Mouse (Mus musculus): ENCODE data around the gene Sult4a1. TPM values are rescaled to one million over a fixed set of nuclear protein-coding genes. Genes with fewer than 3 reads are reported as not detected.
"Not testable (repeated sequence)": the region's sequence is repeated elsewhere in the genome, so short reads cannot be mapped to it uniquely, and the experiment has no call there.

Sult4a1 gene
- polyA plus RNA-seq, 1 experiment from 2014 or later, result 42.1 TPM

DNA sequence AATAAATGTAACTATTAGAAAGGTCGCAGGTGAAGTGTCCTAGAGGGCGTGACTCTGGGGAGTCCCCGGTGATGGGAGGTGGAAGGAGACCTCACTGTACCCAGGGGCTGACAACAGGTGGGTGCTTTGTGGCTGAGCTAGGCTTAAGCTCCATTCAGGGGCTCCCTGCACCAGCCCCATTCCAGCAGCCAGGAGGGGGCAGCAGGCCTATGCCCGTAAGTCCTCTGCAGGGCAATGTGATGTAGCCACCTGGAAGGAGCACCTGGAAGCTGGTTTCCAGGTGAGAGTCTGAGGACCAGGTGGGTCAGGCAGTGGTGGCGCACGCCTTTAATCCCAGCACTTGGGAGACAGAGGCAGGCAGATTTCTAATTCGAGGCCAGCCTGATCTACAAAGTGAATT lies 18.5 kb upstream of the Sult4a1 start:
- WGBS, result 80% methylated on average over 7 of the region's 7 CpGs
- Histone ChIP-seq H3K9ac (replicated peaks) (no peak overlapping the region), H3K27me3 (no peaks in the 10 kb centered on the region), H3K9me3 (no peaks in the 10 kb centered on the region), H3K36me3 (no peaks in the 10 kb centered on the region), H3K4me1 (replicated peaks) (no peaks in the 10 kb centered on the region), H3K4me3 (replicated peaks) (no peak overlapping the region), H3K27ac (no peak overlapping the region), H3K4me2 (replicated peaks) (no peak overlapping the region)
- ATAC-seq, result no peak

DNA sequence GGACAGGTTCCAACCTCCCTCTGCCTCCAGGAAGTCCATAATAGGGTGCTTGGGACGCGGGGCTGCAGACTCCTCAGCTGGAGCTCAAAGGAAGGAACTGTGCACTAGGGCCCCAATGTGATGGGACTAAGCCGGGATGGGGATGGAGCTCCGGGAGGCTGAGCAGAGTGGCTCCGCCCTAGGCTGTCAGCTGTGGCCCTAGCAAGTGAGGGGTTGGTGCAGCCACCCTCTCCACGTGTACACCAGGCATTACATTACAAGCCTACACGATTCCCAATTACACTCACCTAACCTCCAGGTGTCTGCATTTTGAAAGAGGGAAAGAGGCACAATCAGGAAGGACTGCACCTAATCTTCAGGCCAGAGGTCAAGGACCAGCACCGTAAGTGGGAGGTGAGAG lies 17.5 kb upstream of the Sult4a1 start, which contains the start of gene Pnpla5:
Gene Pnpla5 (minus strand): TSS at position 101 of the 400 bp plus-strand sequence.
- Histone ChIP-seq H3K4me3 (replicated peaks) (no peak within 1 kb of the TSS), H3K27ac (no peak within 1 kb of the TSS), H3K4me1 (replicated peaks) (no peaks in the 10 kb centered on the region), H3K4me2 (replicated peaks) (no peak within 1 kb of the TSS), H3K27me3 (no peaks in the 10 kb centered on the region), H3K36me3 (no peaks in the 10 kb centered on the region), H3K9me3 (no peaks in the 10 kb centered on the region), H3K9ac (replicated peaks) (no peak within 1 kb of the TSS)
- no peak for ATAC-seq
- 71% methylated on average over 8 of the region's 8 CpGs for WGBS

- H3K27me3 ChIP-seq, result no peaks in the 10 kb centered on the region
- H3K27ac ChIP-seq, result no peak overlapping the region
- no peaks in the 10 kb centered on the region for H3K9me3 ChIP-seq
- no peak overlapping the region for H3K4me3 ChIP-seq (replicated peaks)
- H3K4me1 ChIP-seq (replicated peaks), result no peaks in the 10 kb centered on the region
- H3K4me2 ChIP-seq (replicated peaks), result no peak overlapping the region
- no peak for ATAC-seq
- WGBS, result 82% methylated on average over 7 of the region's 7 CpGs
- H3K9ac ChIP-seq (replicated peaks), result no peak overlapping the region
- no peaks in the 10 kb centered on the region for H3K36me3 ChIP-seq
These were observed 15.5 kb upstream of the Sult4a1 start for GRCm38 (mm10) chr15:84121036-84121435.

GRCm38 (mm10) chr15:84120612-84121011 lies 15.1 kb upstream of the Sult4a1 start:
- H3K4me1 ChIP-seq (replicated peaks), result no peaks in the 10 kb centered on the region
- H3K4me2 ChIP-seq (replicated peaks), result no peak overlapping the region
- no peaks in the 10 kb centered on the region for H3K27me3 ChIP-seq
- H3K9ac ChIP-seq (replicated peaks), result no peak overlapping the region
- H3K4me3 ChIP-seq (replicated peaks), result no peak overlapping the region
- ATAC-seq, result peak; percentile 40; the same call in 1 of the 2 replicates
- no peak overlapping the region for H3K27ac ChIP-seq
- 25% methylated on average over 6 of the region's 6 CpGs for whole genome bisulfite sequencing
- H3K9me3 ChIP-seq, result no peaks in the 10 kb centered on the region
- no peaks in the 10 kb centered on the region for H3K36me3 ChIP-seq

DNA sequence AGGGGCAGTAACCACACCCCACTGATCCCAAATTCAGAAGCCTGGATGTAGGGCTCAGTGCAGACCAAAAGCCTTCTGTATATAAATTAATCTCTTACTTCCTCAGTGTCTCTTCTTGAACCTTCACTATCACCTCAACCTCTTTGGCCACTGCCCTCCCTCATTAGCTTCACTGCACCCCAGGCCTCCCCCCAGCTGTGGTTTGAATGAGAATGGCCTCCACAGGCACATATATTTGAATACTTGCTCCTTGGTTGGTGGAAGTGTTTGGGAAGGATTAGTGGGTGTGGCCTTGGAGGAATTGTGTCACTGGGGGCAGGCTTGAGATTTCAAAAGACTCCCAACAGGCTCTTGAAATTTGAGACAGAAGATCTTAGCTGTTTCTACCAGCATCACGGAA lies 10.9 kb upstream of the Sult4a1 start:
- H3K27me3 ChIP-seq, result no peaks in the 10 kb centered on the region
- no peak overlapping the region for H3K4me3 ChIP-seq (replicated peaks)
- 90% methylated on average over 1 of the region's 1 CpGs for WGBS
- no peak overlapping the region for H3K27ac ChIP-seq
- no peak overlapping the region for H3K4me2 ChIP-seq (replicated peaks)
- no peaks in the 10 kb centered on the region for H3K4me1 ChIP-seq (replicated peaks)
- H3K9ac ChIP-seq (replicated peaks), result no peak overlapping the region
- no peaks in the 10 kb centered on the region for H3K9me3 ChIP-seq
- H3K36me3 ChIP-seq, result no peaks in the 10 kb centered on the region
- no peak for ATAC-seq

DNA sequence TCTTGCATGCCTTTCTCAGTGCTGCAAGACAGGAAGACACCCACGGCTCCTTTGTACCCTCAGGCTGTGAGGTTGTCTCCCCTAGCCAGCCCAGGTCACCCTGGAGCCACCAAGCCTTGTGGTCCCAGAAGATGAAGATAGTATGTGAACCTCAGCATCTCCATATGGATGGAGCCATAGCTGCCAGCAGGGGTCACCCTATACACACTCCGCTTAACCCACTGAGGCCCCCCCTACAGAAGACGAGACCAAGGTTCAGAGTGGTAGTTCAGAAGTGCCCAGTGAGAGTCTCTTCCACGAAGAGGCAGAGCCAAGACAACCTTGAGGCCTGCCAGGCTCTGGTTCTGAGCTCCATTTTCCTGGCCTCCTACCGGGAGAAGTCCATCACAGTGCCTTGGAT lies 10.2 kb upstream of the Sult4a1 start:
- Histone ChIP-seq H3K36me3 (no peaks in the 10 kb centered on the region), H3K4me3 (replicated peaks) (no peak overlapping the region), H3K4me1 (replicated peaks) (no peaks in the 10 kb centered on the region), H3K9ac (replicated peaks) (no peak overlapping the region), H3K9me3 (no peaks in the 10 kb centered on the region), H3K4me2 (replicated peaks) (no peak overlapping the region), H3K27ac (no peak overlapping the region), H3K27me3 (no peaks in the 10 kb centered on the region)
- 67% methylated on average over 5 of the region's 5 CpGs for WGBS
- ATAC-seq, result no peak

- H3K9me3 ChIP-seq, result no peaks in the 10 kb centered on the region
- no peaks in the 10 kb centered on the region for H3K36me3 ChIP-seq
- WGBS, result 84% methylated on average over 6 of the region's 6 CpGs
- no peaks in the 10 kb centered on the region for H3K4me1 ChIP-seq (replicated peaks)
- no peak overlapping the region for H3K9ac ChIP-seq (replicated peaks)
- no peak overlapping the region for H3K27ac ChIP-seq
- ATAC-seq, result no peak
- H3K4me2 ChIP-seq (replicated peaks), result no peak overlapping the region
- H3K4me3 ChIP-seq (replicated peaks), result no peak overlapping the region
- H3K27me3 ChIP-seq, result no peaks in the 10 kb centered on the region
These were observed 8.3 kb upstream of the Sult4a1 start for GRCm38 (mm10) chr15:84113873-84114272.

GRCm38 (mm10) chr15:84108899-84109298 lies 3.3 kb upstream of the Sult4a1 start:
- no peak overlapping the region for H3K4me2 ChIP-seq (replicated peaks)
- H3K4me1 ChIP-seq (replicated peaks), result peaks cover 23% of the 10 kb centered on the region
- H3K9ac ChIP-seq (replicated peaks), result no peak overlapping the region
- no peaks in the 10 kb centered on the region for H3K36me3 ChIP-seq
- WGBS, result 5% methylated on average over 13 of the region's 13 CpGs
- H3K9me3 ChIP-seq, result no peaks in the 10 kb centered on the region
- H3K27ac ChIP-seq, result no peak overlapping the region
- H3K27me3 ChIP-seq, result peaks cover 35% of the 10 kb centered on the region
- no peak for ATAC-seq
- H3K4me3 ChIP-seq (replicated peaks), result no peak overlapping the region

- Histone ChIP-seq H3K27me3 (peaks cover 45% of the 10 kb centered on the region), H3K4me3 (replicated peaks) (peak overlapping the region; percentile 62), H3K36me3 (no peaks in the 10 kb centered on the region), H3K4me2 (replicated peaks) (peak overlapping the region; percentile 79), H3K9me3 (no peaks in the 10 kb centered on the region), H3K27ac (no peak overlapping the region), H3K4me1 (replicated peaks) (peaks cover 26% of the 10 kb centered on the region), H3K9ac (replicated peaks) (peak overlapping the region; percentile 74)
- peak; percentile 15; the same call in 1 of the 2 replicates for ATAC-seq
- WGBS, result 11% methylated on average over 12 of the region's 12 CpGs
These were observed 458 bp upstream of the Sult4a1 start for GRCm38 (mm10) chr15:84105924-84106500.

DNA sequence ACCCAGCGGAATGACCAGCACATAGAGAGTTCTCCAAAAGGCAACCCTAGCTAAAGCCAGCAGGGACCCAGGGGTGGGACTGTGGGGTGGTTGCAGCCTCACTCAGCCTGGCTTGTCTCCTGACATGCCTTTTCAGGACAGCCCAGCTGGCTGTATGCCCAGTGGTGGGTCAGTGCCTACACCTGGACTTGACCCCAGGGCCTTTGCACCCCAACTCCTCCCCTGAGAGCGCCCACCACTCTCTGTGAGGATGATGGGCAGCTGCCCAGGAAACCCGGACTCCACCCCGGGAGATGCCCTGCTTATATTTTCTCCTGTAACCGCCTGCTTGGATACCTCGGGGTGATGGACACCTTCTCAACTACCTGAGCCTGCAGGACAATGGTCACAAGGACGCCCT lies 928 bp downstream of the Sult4a1 start:
- Histone ChIP-seq H3K27me3 (peaks cover 45% of the 10 kb centered on the region), H3K4me3 (replicated peaks) (peak overlapping the region; percentile 62), H3K27ac (no peak overlapping the region), H3K4me2 (replicated peaks) (peak overlapping the region; percentile 79), H3K4me1 (replicated peaks) (peaks cover 26% of the 10 kb centered on the region), H3K36me3 (no peaks in the 10 kb centered on the region), H3K9ac (replicated peaks) (peak overlapping the region; percentile 74), H3K9me3 (no peaks in the 10 kb centered on the region)
- WGBS, result 78% methylated on average over 7 of the region's 7 CpGs
- no peak; the same call in 1 of the 2 replicates for ATAC-seq

- not testable (repeated sequence) for H3K9me3 ChIP-seq; ATAC-seq; H3K4me1 ChIP-seq (replicated peaks); H3K4me3 ChIP-seq (replicated peaks); H3K9ac ChIP-seq (replicated peaks); H3K27ac ChIP-seq; H3K4me2 ChIP-seq (replicated peaks); H3K27me3 ChIP-seq; H3K36me3 ChIP-seq
- 92% methylated on average over 15 of the region's 15 CpGs for WGBS
These were observed 8.0 kb downstream of the Sult4a1 start for GRCm38 (mm10) chr15:84097536-84097935.

GRCm38 (mm10) chr15:84096051-84096450 lies 9.5 kb downstream of the Sult4a1 start:
- H3K4me3 ChIP-seq (replicated peaks), result no peak overlapping the region
- no peak for ATAC-seq
- H3K27me3 ChIP-seq, result no peaks in the 10 kb centered on the region
- WGBS, result 90% methylated on average over 8 of the region's 8 CpGs
- no peak overlapping the region for H3K9ac ChIP-seq (replicated peaks)
- H3K4me1 ChIP-seq (replicated peaks), result no peaks in the 10 kb centered on the region
- no peak overlapping the region for H3K27ac ChIP-seq
- 0 out of 2 replicates have a peak, but pooled peaks cover 5% of the 10 kb centered on the region for H3K36me3 ChIP-seq
- H3K4me2 ChIP-seq (replicated peaks), result no peak overlapping the region
- H3K9me3 ChIP-seq, result no peaks in the 10 kb centered on the region

DNA sequence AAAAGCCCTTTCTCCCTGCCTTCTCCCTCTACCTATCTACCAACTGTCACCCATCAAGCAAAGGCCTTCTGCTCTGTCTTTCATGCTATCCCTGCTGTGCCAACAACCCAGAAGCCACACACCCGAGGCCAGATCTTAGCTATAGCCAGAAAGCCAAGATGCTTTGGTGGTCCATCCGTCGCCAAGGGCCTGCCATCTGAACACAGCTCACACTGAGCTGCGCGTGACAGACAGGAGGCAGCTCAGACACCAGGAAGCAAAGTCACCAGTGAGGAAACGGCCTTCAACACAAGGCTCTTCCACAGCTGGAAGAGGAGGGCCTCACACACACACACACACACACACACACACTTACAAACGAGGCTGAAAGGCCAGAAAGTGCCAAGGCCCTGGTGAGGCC lies 10.6 kb downstream of the Sult4a1 start:
- H3K27ac ChIP-seq, result no peak overlapping the region
- H3K36me3 ChIP-seq, result peaks cover 14% of the 10 kb centered on the region
- H3K4me3 ChIP-seq (replicated peaks), result no peak overlapping the region
- 72% methylated on average over 7 of the region's 7 CpGs for WGBS
- no peaks in the 10 kb centered on the region for H3K27me3 ChIP-seq
- H3K4me2 ChIP-seq (replicated peaks), result no peak overlapping the region
- no peaks in the 10 kb centered on the region for H3K4me1 ChIP-seq (replicated peaks)
- no peaks in the 10 kb centered on the region for H3K9me3 ChIP-seq
- no peak overlapping the region for H3K9ac ChIP-seq (replicated peaks)
- no peak for ATAC-seq

Data from midbrain, embryonic 13.5 days (tissue).